Mouse (Mus musculus) hindbrain, embryonic 14.5 days (tissue): ENCODE data around the gene Hat1. TPM values are rescaled to one million over a fixed set of nuclear protein-coding genes. Genes with fewer than 3 reads are reported as not detected.
A peak's percentile ranks its signal among the peaks of the same experiment; 100 is the strongest.

ENCODE experiments used
- ATAC-seq: fragments of 200-750 bp; cut with Nextera tagmentation; 2 replicates; pipeline ENCODE4 v1.8.0; 2017; ENCODE audit warnings: moderate number of reproducible peaks, mild to moderate bottlenecking, moderate TSS enrichment, moderate library complexity; ENCODE audit not compliant: low FRiP score
- DNase-seq: peaks from one replicate; pipeline ENCODE4 v3.0.0-alpha.2; 2015; ENCODE audit warnings: low spot score
- H3K27ac ChIP-seq: fragments of 300-500 bp; sonication (generic); 2 replicates; pipeline ENCODE4 v1.5.1; 2014; ENCODE audit warnings: mild to moderate bottlenecking, moderate library complexity
- H3K27me3 ChIP-seq: fragments of 300-500 bp; sonication (generic); 2 replicates; pipeline ENCODE4 v1.6.1; 2014; ENCODE audit warnings: mild to moderate bottlenecking, low read length, mixed read lengths; ENCODE audit not compliant: control insufficient read depth, insufficient read depth
- H3K36me3 ChIP-seq: fragments of 300-500 bp; sonication (generic); replicated peaks from 2 replicates; pipeline ENCODE4 v1.6.1; 2014; ENCODE audit not compliant: control insufficient read depth, insufficient read depth
- H3K4me1 ChIP-seq: fragments of 300-500 bp; sonication (generic); replicated peaks from 2 replicates; pipeline ENCODE4 v1.6.1; 2014; ENCODE audit warnings: antibody characterized with exemption, low read length, mixed read lengths; ENCODE audit not compliant: control insufficient read depth, insufficient read depth
- H3K4me2 ChIP-seq: fragments of 300-500 bp; sonication (generic); replicated peaks from 2 replicates; pipeline ENCODE4 v1.6.1; 2014; ENCODE audit warnings: mild to moderate bottlenecking, moderate library complexity
- H3K4me3 ChIP-seq: fragments of 300-500 bp; sonication (generic); replicated peaks from 2 replicates; pipeline ENCODE4 v1.5.1; 2014; ENCODE audit warnings: mild to moderate bottlenecking, low read length
- H3K9ac ChIP-seq: fragments of 300-500 bp; sonication (generic); 2 replicates; pipeline ENCODE4 v1.6.1; 2014
- H3K9me3 ChIP-seq: fragments of 300-500 bp; sonication (generic); 2 replicates; pipeline ENCODE4 v1.6.1; 2016; ENCODE audit warnings: low read length; ENCODE audit not compliant: control insufficient read depth
- WGBS: fragments of 180-500 bp; shearing (Covaris S2); extraction: QIAGEN DNeasy Blood & Tissue Kit; methylation state at CpG from one replicate; pipeline ENCODE4 v1.1.7; 2014; 5-methylcytosine and 5-hydroxymethylcytosine counted together
- polyA plus RNA-seq: library from polyadenylated mRNA; unstranded; fragments of >200 nt; fragmentation: Nextera tagmentation; extraction: Ambion mirVana; gene quantifications from 2 replicates; pipeline ENCODE4 v1.2.1, GENCODE M21; 2014

Hat1 gene
- polyA plus RNA-seq, 1 experiment from 2014 or later = 50.6 TPM

DNA sequence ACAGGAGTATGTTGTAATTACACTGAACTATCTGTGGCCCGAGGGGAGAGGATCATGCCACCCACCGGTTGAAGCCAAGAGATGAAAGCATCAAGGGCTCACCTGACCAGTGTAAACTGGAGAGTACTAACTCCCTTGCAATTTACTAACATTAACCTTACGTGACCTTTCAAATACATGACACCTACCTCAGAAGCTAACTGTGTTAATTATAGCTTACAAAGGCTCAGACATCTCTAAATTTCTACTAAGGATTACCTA lies 37.1 kb upstream of the Hat1 start:
- WGBS = 88% methylated on average over 3 of the region's 3 CpGs
- Histone ChIP-seq H3K9me3 (no peaks in the 10 kb centered on the region), H3K9ac (no peak overlapping the region), H3K4me2 (no peak overlapping the region), H3K27me3 (no peaks in the 10 kb centered on the region), H3K4me3 (no peak overlapping the region), H3K36me3 (no peaks in the 10 kb centered on the region; the same call in 1 of the 2 replicates), H3K4me1 (no peaks in the 10 kb centered on the region), H3K27ac (no peak overlapping the region)
- ATAC-seq (no peak), DNase-seq (no peak)

DNA sequence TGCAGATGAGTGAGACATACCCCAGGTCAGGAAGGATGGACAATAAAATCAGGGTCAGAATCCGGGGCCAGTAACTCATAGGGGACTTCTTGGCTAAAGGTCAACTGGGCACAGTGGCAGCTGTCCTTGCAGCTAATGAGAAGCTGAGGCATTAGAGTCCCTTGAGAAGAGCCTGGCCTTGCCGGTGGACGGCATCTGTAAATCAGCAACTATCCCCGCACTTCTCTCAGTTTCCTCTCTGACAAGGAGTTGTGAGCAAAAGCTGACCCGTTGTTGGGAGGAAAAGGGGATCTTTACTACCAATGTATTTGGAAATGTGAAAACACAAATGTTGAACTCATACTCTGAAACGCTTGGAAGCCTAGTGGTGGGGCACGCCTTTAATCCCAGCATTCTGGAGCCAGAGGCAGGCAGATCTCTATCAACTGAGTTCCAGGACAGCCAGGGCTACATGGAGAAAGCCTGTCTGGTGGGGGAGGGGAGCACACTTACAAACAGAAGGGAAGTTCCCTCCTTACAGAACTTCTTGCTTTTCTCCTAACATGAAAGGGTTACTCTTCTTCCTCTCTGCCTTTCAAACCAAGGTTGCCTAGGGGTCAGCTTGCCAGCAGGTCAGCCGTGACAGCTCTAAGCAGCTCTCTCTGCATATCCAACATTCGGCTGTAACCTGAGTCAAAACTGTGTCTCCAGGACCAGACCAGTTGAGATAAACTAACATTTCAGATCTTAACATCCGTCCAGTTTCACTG lies 35.3 kb upstream of the Hat1 start:
- Histone ChIP-seq H3K27me3 (no peaks in the 10 kb centered on the region), H3K9ac (no peak overlapping the region), H3K4me1 (no peaks in the 10 kb centered on the region), H3K27ac (no peak overlapping the region), H3K4me2 (no peak overlapping the region), H3K36me3 (no peaks in the 10 kb centered on the region; the same call in 1 of the 2 replicates), H3K9me3 (no peaks in the 10 kb centered on the region), H3K4me3 (no peak overlapping the region)
- no peak for ATAC-seq
- DNase-seq = no peak
- 55% methylated on average over 10 of the region's 10 CpGs for WGBS

DNA sequence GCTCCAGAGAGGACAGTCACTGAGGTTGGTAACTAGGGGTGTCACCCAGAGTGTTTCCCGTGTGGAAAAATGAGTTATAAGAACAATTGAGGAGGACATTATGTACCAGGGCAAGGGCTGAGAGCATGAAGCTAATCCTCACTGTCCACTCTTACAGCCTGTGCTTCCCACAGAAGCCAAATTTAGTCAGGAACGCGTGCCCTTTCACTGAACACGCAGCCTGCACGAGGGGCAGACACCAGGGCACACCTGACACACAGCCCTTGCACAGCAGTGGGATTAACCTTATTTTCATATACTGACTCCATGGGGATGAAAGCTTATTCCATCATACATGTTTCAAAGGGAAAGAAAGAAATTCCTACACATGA lies 34.7 kb upstream of the Hat1 start:
- H3K36me3 ChIP-seq = no peaks in the 10 kb centered on the region; the same call in 1 of the 2 replicates
- 67% methylated on average over 5 of the region's 5 CpGs for WGBS
- H3K9ac ChIP-seq = no peak overlapping the region
- no peaks in the 10 kb centered on the region for H3K4me1 ChIP-seq
- ATAC-seq (no peak), DNase-seq (no peak)
- H3K4me3 ChIP-seq = no peak overlapping the region
- H3K27me3 ChIP-seq = no peaks in the 10 kb centered on the region
- no peaks in the 10 kb centered on the region for H3K9me3 ChIP-seq
- H3K27ac ChIP-seq = no peak overlapping the region
- H3K4me2 ChIP-seq = no peak overlapping the region

DNA sequence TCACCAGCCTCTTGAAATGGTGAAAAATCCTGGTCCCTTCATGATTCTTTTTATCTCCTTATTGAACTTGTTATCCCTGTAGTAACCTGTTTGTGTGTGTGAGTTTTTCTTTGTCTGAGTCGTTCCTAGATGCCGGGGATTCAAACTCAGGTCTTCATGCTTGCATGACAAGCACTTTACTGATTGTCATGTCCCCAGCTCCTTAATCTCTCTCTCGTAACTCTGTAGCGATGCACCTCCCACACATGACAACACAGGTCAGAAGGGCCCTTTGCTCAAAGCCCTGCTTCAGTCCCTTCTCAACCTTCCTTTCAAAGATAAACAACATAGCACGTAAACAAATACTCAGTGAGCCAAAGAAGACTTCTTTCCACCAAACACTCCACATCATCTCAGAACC lies 30.4 kb upstream of the Hat1 start:
- no peak overlapping the region for H3K27ac ChIP-seq
- H3K4me2 ChIP-seq = no peak overlapping the region
- no peaks in the 10 kb centered on the region; the same call in none of the 2 replicates for H3K36me3 ChIP-seq
- H3K4me1 ChIP-seq = no peaks in the 10 kb centered on the region
- DNase-seq (no peak), ATAC-seq (no peak)
- no peak overlapping the region for H3K9ac ChIP-seq
- no peaks in the 10 kb centered on the region for H3K9me3 ChIP-seq
- no peaks in the 10 kb centered on the region for H3K27me3 ChIP-seq
- H3K4me3 ChIP-seq = no peak overlapping the region
- 91% methylated on average over 5 of the region's 5 CpGs for WGBS

DNA sequence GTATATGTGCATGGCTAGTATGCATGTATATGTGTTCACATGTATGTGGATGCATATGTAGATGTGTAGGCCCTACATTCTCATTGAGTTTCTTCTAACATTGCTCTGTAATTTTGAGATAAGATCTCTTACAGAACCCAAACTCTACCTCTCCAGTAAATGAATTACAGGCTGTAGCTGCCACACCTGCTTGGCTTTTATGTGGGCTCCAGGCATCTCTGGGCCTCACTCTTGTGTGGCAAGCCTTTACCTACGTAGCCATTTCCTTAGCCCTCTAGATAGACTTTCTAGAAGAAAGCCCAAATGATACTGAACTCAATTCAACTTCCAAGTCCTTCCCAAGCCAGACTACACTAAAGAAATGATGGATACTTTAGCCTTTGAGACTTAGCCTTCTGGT lies 28.6 kb upstream of the Hat1 start:
- Histone ChIP-seq H3K27ac (no peak overlapping the region), H3K4me2 (no peak overlapping the region), H3K36me3 (no peaks in the 10 kb centered on the region; the same call in none of the 2 replicates), H3K9ac (no peak overlapping the region), H3K27me3 (no peaks in the 10 kb centered on the region), H3K9me3 (no peaks in the 10 kb centered on the region), H3K4me1 (no peaks in the 10 kb centered on the region), H3K4me3 (no peak overlapping the region)
- ATAC-seq (no peak), DNase-seq (no peak)
- 88% methylated on average over 1 of the region's 1 CpGs for WGBS

DNA sequence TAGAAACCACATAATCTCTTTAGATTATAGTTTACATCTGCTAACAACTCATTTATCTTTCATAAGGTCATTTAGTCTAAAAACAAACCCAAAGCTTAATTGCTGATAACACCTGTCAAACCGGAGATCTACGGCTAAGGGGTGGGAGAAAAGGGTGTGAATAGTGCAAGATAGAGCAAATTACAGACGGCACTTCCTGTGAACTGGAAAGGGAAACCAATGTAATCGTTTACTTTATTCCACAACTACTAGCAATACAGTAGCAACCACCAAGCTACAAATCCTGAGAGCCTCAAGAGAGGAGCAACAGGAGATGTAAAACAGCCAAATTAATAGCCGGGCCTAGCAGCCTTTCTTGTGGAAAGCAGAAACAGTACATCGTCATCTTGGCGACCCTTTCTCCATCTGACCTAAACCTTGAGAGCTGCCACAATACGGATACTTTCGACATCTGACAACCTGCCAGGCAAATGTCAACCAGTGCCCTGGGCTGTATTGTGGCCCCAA lies 22.1 kb upstream of the Hat1 start:
- Histone ChIP-seq H3K27ac (peak overlapping the region; percentile 83), H3K4me2 (peak overlapping the region; percentile 67), H3K9ac (peak overlapping the region; percentile 67), H3K4me3 (peak overlapping the region; percentile 46), H3K36me3 (no peaks in the 10 kb centered on the region; the same call in 1 of the 2 replicates), H3K27me3 (no peaks in the 10 kb centered on the region), H3K9me3 (no peaks in the 10 kb centered on the region), H3K4me1 (peaks cover 16% of the 10 kb centered on the region)
- DNase-seq = no peak
- peak; percentile 1; the same call in 1 of the 2 replicates for ATAC-seq
- 26% methylated on average over 9 of the region's 9 CpGs for WGBS

DNA sequence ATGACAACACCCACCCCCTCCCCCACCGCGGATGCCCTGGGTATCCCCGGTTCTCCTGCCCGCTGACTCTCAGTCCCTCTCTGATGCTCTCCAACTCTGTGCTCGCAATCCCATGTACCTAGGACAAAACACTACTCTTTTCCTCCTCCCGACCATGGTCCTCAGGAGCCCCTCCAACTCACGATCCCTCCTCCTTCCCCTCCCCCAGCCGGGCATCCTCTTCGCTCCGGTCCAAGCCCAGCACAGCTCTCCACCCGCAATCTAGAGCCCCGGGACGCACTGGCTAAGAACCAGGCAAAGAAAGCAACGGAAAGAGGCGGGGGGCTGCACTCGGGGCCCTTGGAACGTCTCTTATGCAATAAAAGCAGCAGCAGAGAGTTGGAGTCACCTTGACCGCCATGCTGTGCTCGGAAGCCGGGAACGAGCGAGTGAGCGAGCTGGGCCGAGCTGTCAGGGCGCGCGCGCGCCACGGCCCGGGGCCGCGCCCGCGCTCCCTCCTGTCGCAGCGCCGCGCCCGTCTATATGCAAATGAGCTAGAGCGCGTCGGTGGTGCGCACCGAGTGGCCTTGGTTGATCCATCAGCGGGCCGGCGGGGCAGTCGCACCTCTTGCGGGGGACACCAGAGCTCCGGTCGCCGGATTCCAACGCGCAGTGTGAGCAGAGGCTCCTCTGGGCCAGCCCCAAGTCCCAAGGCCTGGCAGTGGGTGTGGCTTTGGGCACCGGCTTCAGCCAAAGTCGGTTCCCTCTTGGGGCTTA lies 21.5 kb upstream of the Hat1 start, which contains the start of gene Slc25a12:
TSS of gene Slc25a12 (minus strand) at position 625 of the 756 bp plus-strand sequence.
- peak; percentile 89 for DNase-seq
- peak within 1 kb of the TSS; percentile 67 for H3K9ac ChIP-seq
- peaks cover 16% of the 10 kb centered on the region for H3K4me1 ChIP-seq
- H3K4me2 ChIP-seq = peak within 1 kb of the TSS; percentile 67
- no peaks in the 10 kb centered on the region for H3K27me3 ChIP-seq
- peak within 1 kb of the TSS; percentile 83 for H3K27ac ChIP-seq
- H3K9me3 ChIP-seq = no peaks in the 10 kb centered on the region
- H3K36me3 ChIP-seq = no peaks in the 10 kb centered on the region; the same call in 1 of the 2 replicates
- WGBS = under 1% methylated on average over 57 of the region's 57 CpGs
- H3K4me3 ChIP-seq = peak within 1 kb of the TSS; percentile 46
- peak; percentile 94 for ATAC-seq

DNA sequence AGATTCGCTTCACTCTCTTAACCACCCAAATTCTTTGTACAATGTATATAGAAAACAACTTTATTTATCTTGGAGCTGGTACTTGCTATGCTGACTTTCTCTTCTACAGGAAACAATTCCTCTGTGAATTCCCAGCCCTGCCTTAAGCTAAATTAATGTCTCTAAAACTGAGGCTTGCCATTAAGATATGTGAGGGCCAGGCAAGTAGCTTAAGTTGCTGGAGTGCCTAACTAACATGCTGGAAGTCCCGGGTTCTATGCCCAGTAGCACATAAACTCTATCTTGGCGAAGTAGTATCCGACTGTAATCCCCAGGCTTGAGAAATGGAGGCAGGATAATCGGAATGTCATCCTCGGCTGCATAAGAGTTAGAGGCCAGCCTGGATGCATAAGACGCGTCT lies 20.7 kb upstream of the Hat1 start:
- Histone ChIP-seq H3K36me3 (no peaks in the 10 kb centered on the region), H3K4me1 (peaks cover 16% of the 10 kb centered on the region), H3K4me3 (peak overlapping the region; percentile 46), H3K27ac (0 out of 2 replicates have a peak overlapping the region, but pooled peaks have one; percentile 83), H3K9me3 (no peaks in the 10 kb centered on the region), H3K4me2 (peak overlapping the region; percentile 67), H3K9ac (no peak overlapping the region), H3K27me3 (no peaks in the 10 kb centered on the region)
- WGBS = 45% methylated on average over 8 of the region's 8 CpGs
- DNase-seq = no peak
- no peak for ATAC-seq

DNA sequence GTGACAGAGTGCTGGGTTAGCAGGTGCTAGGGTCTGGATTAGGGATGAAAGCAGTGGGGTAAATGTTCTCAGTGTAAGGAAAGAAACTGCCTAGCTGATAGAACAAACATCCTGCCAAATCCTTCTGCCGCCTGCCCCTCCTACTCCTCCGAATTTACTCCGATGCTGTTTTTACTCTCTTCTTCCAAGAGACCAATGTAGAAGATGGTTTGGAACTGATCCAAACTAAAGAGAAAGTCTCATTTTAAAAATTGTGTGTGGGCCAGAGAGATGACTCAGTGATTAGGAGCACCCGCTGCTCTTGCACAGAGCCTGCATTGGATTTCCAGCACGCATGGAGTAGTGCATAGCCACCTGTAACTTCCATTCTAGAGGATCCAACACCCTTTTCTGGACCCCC lies 17.0 kb upstream of the Hat1 start:
- Histone ChIP-seq H3K27ac (no peak overlapping the region), H3K36me3 (no peaks in the 10 kb centered on the region), H3K9me3 (no peaks in the 10 kb centered on the region), H3K27me3 (no peaks in the 10 kb centered on the region), H3K4me3 (no peak overlapping the region), H3K4me1 (peaks cover 5% of the 10 kb centered on the region; the same call in 1 of the 2 replicates), H3K9ac (no peak overlapping the region), H3K4me2 (no peak overlapping the region)
- ATAC-seq = no peak
- DNase-seq = no peak
- WGBS = 84% methylated on average over 5 of the region's 5 CpGs
